Mouse (Mus musculus) small intestine, adult 2 months (tissue): ENCODE results near the gene Smad1.

Experiments used
- CTCF ChIP-seq: fragments of 200-500 bp; IDR thresholded peaks from 2 replicates; pipeline ENCODE4 v1.5.1; 2012; ENCODE audit warnings: low read depth, mild to moderate bottlenecking, control low read depth, inconsistent platforms, low read length, moderate library complexity, mixed read lengths; ENCODE audit not compliant: insufficient replicate concordance, insufficient read length; ENCODE audit errors: extremely low read depth
- POLR2A ChIP-seq: fragments of 200-500 bp; IDR thresholded peaks from 2 replicates; pipeline ENCODE4 v1.6.1; 2012; ENCODE audit warnings: low read depth, mild to moderate bottlenecking, control low read depth, inconsistent platforms, low read length, moderate library complexity

DNA sequence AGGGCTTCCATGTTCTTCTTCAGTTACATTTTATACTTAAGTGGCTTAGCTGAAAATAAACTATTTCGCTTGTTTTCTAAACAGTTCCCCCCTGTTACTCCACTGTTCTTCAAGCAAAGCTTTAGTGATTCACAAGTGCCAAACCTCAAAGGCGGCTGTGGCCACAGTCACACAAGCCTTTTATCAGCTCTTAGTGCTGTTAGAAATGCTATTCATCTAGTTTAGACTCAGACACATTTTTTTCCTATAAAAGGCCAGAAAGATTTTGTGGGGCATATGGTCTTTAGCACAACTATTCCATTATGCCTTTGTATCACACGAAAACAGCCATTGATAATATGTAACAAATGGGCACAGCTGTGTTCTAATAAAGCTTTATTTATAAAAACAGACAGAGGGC is 48.5 kb downstream of the Smad1 start:
- TF ChIP-seq CTCF (no peak), POLR2A (no peak)
